Mouse (Mus musculus) bone marrow macrophage, adult 2 months (primary cell): ENCODE measurements around the gene Slc25a19.

ENCODE experiments used
- CTCF ChIP-seq: IDR thresholded peaks from 2 replicates; pipeline ENCODE4 v1.5.1; 2012; ENCODE audit warnings: low read depth, mild to moderate bottlenecking, low read length, moderate library complexity
- POLR2A ChIP-seq: IDR thresholded peaks from 2 replicates; pipeline ENCODE4 v1.6.1; 2012; ENCODE audit warnings: mild to moderate bottlenecking, low read depth, low read length, borderline replicate concordance

DNA sequence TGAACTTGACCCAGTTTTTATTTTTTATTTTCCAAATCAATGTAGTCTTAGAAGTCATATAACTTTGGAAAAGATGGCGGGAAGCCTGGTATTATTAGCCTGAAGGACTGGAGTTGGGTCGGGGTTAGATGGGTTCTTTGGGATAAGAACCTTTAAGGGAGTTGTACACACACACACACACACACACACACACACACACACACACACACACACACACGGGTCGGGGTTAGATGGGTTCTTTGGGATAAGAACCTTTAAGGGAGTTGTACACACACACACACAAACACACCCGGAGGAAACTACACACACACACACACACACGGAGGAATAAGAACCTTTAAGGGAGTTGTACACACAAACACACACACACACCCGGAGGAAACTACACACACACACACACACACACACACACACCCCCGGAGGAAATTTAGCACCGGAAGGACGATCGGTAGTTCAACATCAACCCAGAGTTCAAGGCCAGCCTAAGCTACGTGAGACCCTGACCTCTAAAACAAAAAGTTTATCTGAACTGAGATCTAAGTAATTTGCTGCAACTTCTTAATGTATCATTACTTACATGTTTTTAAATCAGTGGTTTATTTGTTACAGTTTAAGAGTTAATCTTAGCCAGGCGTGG, 488 bp upstream of the Slc25a19 start:
- TF ChIP-seq CTCF (no peak), POLR2A (no peak)
